Mouse (Mus musculus): Measurements from ENCODE around the gene Mcrip1.
"Not testable (repeated sequence)": the region's sequence is repeated elsewhere in the genome, so short reads cannot be mapped to it uniquely, and the experiment has no call there.

The Mcrip1 gene

GRCm38 (mm10) chr11:120541907-120542306 lies 7.6 kb downstream of the Mcrip1 start:
- DNase-seq = no peak

GRCm38 (mm10) chr11:120539285-120540014 lies 10.1 kb downstream of the Mcrip1 start:
- no peak for DNase-seq

GRCm38 (mm10) chr11:120538955-120539284 lies 10.6 kb downstream of the Mcrip1 start:
- DNase-seq = no peak

- DNase-seq = peak; percentile 86 to 87
Observed at GRCm38 (mm10) chr11:120538485-120538884, 11.0 kb downstream of the Mcrip1 start.

- no peak for DNase-seq
Observed at GRCm38 (mm10) chr11:120535804-120536203, 13.7 kb downstream of the Mcrip1 start.

GRCm38 (mm10) chr11:120535145-120535544 lies 14.4 kb downstream of the Mcrip1 start:
- no peak for DNase-seq

GRCm38 (mm10) chr11:120534093-120534492 lies 15.4 kb downstream of the Mcrip1 start:
- no peak for DNase-seq

- DNase-seq = no peak
Observed at GRCm38 (mm10) chr11:120531646-120532045, 17.9 kb downstream of the Mcrip1 start.

- no peak for DNase-seq
Observed at GRCm38 (mm10) chr11:120530085-120530964, 19.2 kb downstream of the Mcrip1 start, which contains the start of gene Gcgr. Gene Gcgr (plus strand): TSS chr11:120530699.

GRCm38 (mm10) chr11:120528903-120529302 lies 20.6 kb downstream of the Mcrip1 start:
- no peak for DNase-seq

GRCm38 (mm10) chr11:120527690-120528354 lies 21.7 kb downstream of the Mcrip1 start:
- DNase-seq = no peak

GRCm38 (mm10) chr11:120525959-120526358 lies 23.6 kb downstream of the Mcrip1 start:
- DNase-seq = no peak

- DNase-seq = no peak
Observed at GRCm38 (mm10) chr11:120522581-120522980, 26.9 kb downstream of the Mcrip1 start.

- DNase-seq = peak; percentile 86 to 90
Observed at GRCm38 (mm10) chr11:120520967-120521540, 28.5 kb downstream of the Mcrip1 start.

GRCm38 (mm10) chr11:120520498-120520897 lies 29.0 kb downstream of the Mcrip1 start:
- DNase-seq = peak in 1 of 2 experiments; percentile 25

GRCm38 (mm10) chr11:120519738-120520137 lies 29.8 kb downstream of the Mcrip1 start:
- DNase-seq = peak in 1 of 2 experiments; percentile 33

- DNase-seq = no peak
Observed at GRCm38 (mm10) chr11:120518558-120518957, 31.0 kb downstream of the Mcrip1 start.

- no peak for DNase-seq
Observed at GRCm38 (mm10) chr11:120518027-120518426, 31.5 kb downstream of the Mcrip1 start.

GRCm38 (mm10) chr11:120517147-120517546 lies 32.4 kb downstream of the Mcrip1 start:
- DNase-seq = no peak

GRCm38 (mm10) chr11:120515611-120516010 lies 33.9 kb downstream of the Mcrip1 start:
- DNase-seq = peak; percentile 90 to 95

- not testable (repeated sequence) for DNase-seq
Observed at GRCm38 (mm10) chr11:120514262-120514661, 35.3 kb downstream of the Mcrip1 start.

GRCm38 (mm10) chr11:120512790-120513453 lies 36.6 kb downstream of the Mcrip1 start:
- DNase-seq = peak; percentile 65 to 67
